Mouse (Mus musculus): ENCODE measurements around the gene Ankrd44.

DNA sequence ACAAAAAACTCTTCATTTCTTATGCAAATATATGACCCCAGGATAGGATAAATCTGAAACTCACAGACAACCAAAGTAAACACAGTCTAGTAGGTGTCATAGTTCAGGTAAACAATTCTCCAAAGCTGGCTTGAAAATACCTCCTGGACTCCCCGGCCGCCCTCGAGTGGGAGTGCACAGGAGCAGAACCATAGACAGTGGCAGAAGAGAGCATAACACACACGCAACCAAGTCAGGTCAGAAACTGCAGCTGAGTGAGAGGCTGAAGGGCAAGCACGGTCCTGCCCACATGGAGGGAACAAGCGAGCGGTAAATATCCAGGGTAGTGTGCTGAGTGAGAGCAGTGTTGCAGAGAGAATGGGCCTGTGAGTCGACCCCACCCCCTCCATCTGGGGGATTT lies 76.1 kb downstream of the Ankrd44 start:
- TF ChIP-seq CTCF (IDR thresholded peaks at IDR 0.05; ENCODE audit: low read depth, low read length) = no peak
- TF ChIP-seq POLR2A (IDR thresholded peaks at IDR 0.05; ENCODE audit: borderline replicate concordance, low read depth, low read length) = no peak

Measured in bone marrow macrophage, adult 2 months (primary cell).